Mouse (Mus musculus) myocyte (in vitro differentiated cells): ENCODE measurements around the gene Smco3.

Source experiments
- CEBPB ChIP-seq: IDR thresholded peaks from 2 replicates; pipeline ENCODE4 v1.6.1; 2011; ENCODE audit warnings: mild to moderate bottlenecking, moderate library complexity; ENCODE audit not compliant: poor library complexity, insufficient read depth, severe bottlenecking
- MAX ChIP-seq: IDR thresholded peaks from one replicate; pipeline ENCODE4 v1.6.1; 2011; ENCODE audit warnings: low read depth, mild to moderate bottlenecking, control low read depth
- POLR2A ChIP-seq: IDR thresholded peaks from one replicate; pipeline ENCODE4 v1.6.1; 2011; ENCODE audit warnings: low read depth, mild to moderate bottlenecking, control low read depth, moderate library complexity; ENCODE audit not compliant: insufficient read length
- POLR2AphosphoS2 ChIP-seq: IDR thresholded peaks from one replicate; pipeline ENCODE4 v1.6.1; 2011; ENCODE audit warnings: low read depth, control low read depth; ENCODE audit not compliant: insufficient read length
- SRF ChIP-seq: IDR thresholded peaks from one replicate; pipeline ENCODE4 v1.6.1; 2011; ENCODE audit warnings: low read depth; ENCODE audit not compliant: control insufficient read depth, insufficient read length
- TCF12 ChIP-seq: IDR thresholded peaks from one replicate; pipeline ENCODE4 v1.6.1; 2011; ENCODE audit warnings: mild to moderate bottlenecking, control low read depth; ENCODE audit not compliant: poor library complexity, insufficient read depth, severe bottlenecking
- TCF3 ChIP-seq: IDR thresholded peaks from one replicate; pipeline ENCODE4 v1.6.1; 2011; ENCODE audit warnings: low read depth, control low read depth; ENCODE audit not compliant: insufficient read length

GRCm38 (mm10) chr6:136875670-136876069, 40.4 kb upstream of the Smco3 start, which contains the start of gene Mgp:
- TF ChIP-seq MAX (no peak), POLR2A (peak; percentile 51), SRF (no peak), POLR2AphosphoS2 (no peak), TCF12 (no peak), CEBPB (no peak), TCF3 (no peak)
